Mouse (Mus musculus): ENCODE results near the gene Yipf1. TPM values are rescaled to one million over a fixed set of nuclear protein-coding genes. Genes with fewer than 3 reads are reported as not detected.
A peak's percentile ranks its signal among the peaks of the same experiment; 100 is the strongest.

Gene Yipf1
- polyA plus RNA-seq, 1 experiment from 2014 or later: 61.9 TPM

GRCm38 (mm10) chr4:107337455-107337854 is 23.3 kb downstream of the Yipf1 start:
- Histone ChIP-seq H3K27me3 (ENCODE audit: control insufficient read depth, insufficient read depth, low read length) (no peaks in the 10 kb centered on the region), H3K9ac (replicated peaks; ENCODE audit: low read length) (no peak overlapping the region), H3K4me1 (ENCODE audit: control insufficient read depth, insufficient read depth, low read length) (no peaks in the 10 kb centered on the region), H3K27ac (replicated peaks; ENCODE audit: low read depth, low read length) (no peak overlapping the region), H3K4me3 (replicated peaks; ENCODE audit: low read depth, low read length) (no peak overlapping the region), H3K36me3 (ENCODE audit: control insufficient read depth, insufficient read depth, low read length) (no peaks in the 10 kb centered on the region), H3K9me3 (ENCODE audit: control insufficient read depth, low read length) (no peaks in the 10 kb centered on the region), H3K4me2 (ENCODE audit: low read length) (no peak overlapping the region)
- 88% methylated on average over 5 of the region's 5 CpGs for WGBS
- DNase-seq (no peak), ATAC-seq (ENCODE audit: low FRiP score, low TSS enrichment) (no peak)

GRCm38 (mm10) chr4:107341354-107341753 is 27.2 kb downstream of the Yipf1 start:
- Histone ChIP-seq H3K9ac (replicated peaks; ENCODE audit: low read length) (no peak overlapping the region), H3K27ac (replicated peaks; ENCODE audit: low read depth, low read length) (no peak overlapping the region; the same call in 1 of the 2 replicates), H3K4me3 (replicated peaks; ENCODE audit: low read depth, low read length) (no peak overlapping the region), H3K27me3 (ENCODE audit: control insufficient read depth, insufficient read depth, low read length) (no peaks in the 10 kb centered on the region), H3K4me2 (ENCODE audit: low read length) (no peak overlapping the region), H3K4me1 (ENCODE audit: control insufficient read depth, insufficient read depth, low read length) (no peaks in the 10 kb centered on the region), H3K36me3 (ENCODE audit: control insufficient read depth, insufficient read depth, low read length) (peaks cover 10% of the 10 kb centered on the region), H3K9me3 (ENCODE audit: control insufficient read depth, low read length) (no peaks in the 10 kb centered on the region)
- DNase-seq: peak; percentile 44
- no peak for ATAC-seq (ENCODE audit: low FRiP score, low TSS enrichment)
- 40% methylated on average over 5 of the region's 5 CpGs for WGBS

GRCm38 (mm10) chr4:107344612-107345011 is 30.4 kb downstream of the Yipf1 start:
- no peak for DNase-seq

GRCm38 (mm10) chr4:107347221-107347620 is 33.1 kb downstream of the Yipf1 start:
- WGBS: 82% methylated on average over 6 of the region's 6 CpGs
- ATAC-seq (ENCODE audit: low FRiP score, low TSS enrichment) (no peak), DNase-seq (no peak)
- no peaks in the 10 kb centered on the region for H3K9me3 ChIP-seq (ENCODE audit: control insufficient read depth, low read length)
- H3K4me1 ChIP-seq (ENCODE audit: control insufficient read depth, insufficient read depth, low read length): no peaks in the 10 kb centered on the region
- no peak overlapping the region for H3K27ac ChIP-seq (replicated peaks; ENCODE audit: low read depth, low read length)
- no peak overlapping the region for H3K4me2 ChIP-seq (ENCODE audit: low read length)
- H3K9ac ChIP-seq (replicated peaks; ENCODE audit: low read length): no peak overlapping the region
- H3K4me3 ChIP-seq (replicated peaks; ENCODE audit: low read depth, low read length): no peak overlapping the region
- H3K27me3 ChIP-seq (ENCODE audit: control insufficient read depth, insufficient read depth, low read length): no peaks in the 10 kb centered on the region
- H3K36me3 ChIP-seq (ENCODE audit: control insufficient read depth, insufficient read depth, low read length): peaks cover 18% of the 10 kb centered on the region

More at GRCm38 (mm10) chr4:107344612-107345011, 30.4 kb downstream of the Yipf1 start:
- no peaks in the 10 kb centered on the region for H3K4me1 ChIP-seq (ENCODE audit: control insufficient read depth, insufficient read depth, low read length)
- 79% methylated on average over 7 of the region's 7 CpGs for WGBS
- H3K27ac ChIP-seq (replicated peaks; ENCODE audit: low read depth, low read length): no peak overlapping the region
- H3K4me2 ChIP-seq (ENCODE audit: low read length): no peak overlapping the region
- no peaks in the 10 kb centered on the region for H3K9me3 ChIP-seq (ENCODE audit: control insufficient read depth, low read length)
- no peak overlapping the region for H3K9ac ChIP-seq (replicated peaks; ENCODE audit: low read length)
- ATAC-seq (ENCODE audit: low FRiP score, low TSS enrichment): no peak
- H3K4me3 ChIP-seq (replicated peaks; ENCODE audit: low read depth, low read length): no peak overlapping the region
- peaks cover 10% of the 10 kb centered on the region for H3K36me3 ChIP-seq (ENCODE audit: control insufficient read depth, insufficient read depth, low read length)
- no peaks in the 10 kb centered on the region for H3K27me3 ChIP-seq (ENCODE audit: control insufficient read depth, insufficient read depth, low read length)

- H3K9me3 ChIP-seq (ENCODE audit: control insufficient read depth, low read length): no peaks in the 10 kb centered on the region
- peak; percentile 71 for DNase-seq
- WGBS: 58% methylated on average over 20 of the region's 20 CpGs
- H3K4me1 ChIP-seq (ENCODE audit: control insufficient read depth, insufficient read depth, low read length): no peaks in the 10 kb centered on the region
- no peak overlapping the region for H3K4me3 ChIP-seq (replicated peaks; ENCODE audit: low read depth, low read length)
- H3K4me2 ChIP-seq (ENCODE audit: low read length): no peak overlapping the region
- no peaks in the 10 kb centered on the region for H3K27me3 ChIP-seq (ENCODE audit: control insufficient read depth, insufficient read depth, low read length)
- H3K27ac ChIP-seq (replicated peaks; ENCODE audit: low read depth, low read length): peak overlapping the region; percentile 21; the same call in 1 of the 2 replicates
- peaks cover 18% of the 10 kb centered on the region for H3K36me3 ChIP-seq (ENCODE audit: control insufficient read depth, insufficient read depth, low read length)
- peak; percentile 53; the same call in 1 of the 2 replicates for ATAC-seq (ENCODE audit: low FRiP score, low TSS enrichment)
- no peak overlapping the region; the same call in 1 of the 2 replicates for H3K9ac ChIP-seq (replicated peaks; ENCODE audit: low read length)
Measured at GRCm38 (mm10) chr4:107348529-107349310, 34.6 kb downstream of the Yipf1 start.

GRCm38 (mm10) chr4:107349311-107350008 is 35.3 kb downstream of the Yipf1 start:
- ATAC-seq (ENCODE audit: low FRiP score, low TSS enrichment) (peak; percentile 53; the same call in 1 of the 2 replicates), DNase-seq (peak; percentile 84)
- Histone ChIP-seq H3K27ac (replicated peaks; ENCODE audit: low read depth, low read length) (no peak overlapping the region), H3K36me3 (ENCODE audit: control insufficient read depth, insufficient read depth, low read length) (peaks cover 18% of the 10 kb centered on the region), H3K9ac (replicated peaks; ENCODE audit: low read length) (no peak overlapping the region), H3K27me3 (ENCODE audit: control insufficient read depth, insufficient read depth, low read length) (no peaks in the 10 kb centered on the region), H3K9me3 (ENCODE audit: control insufficient read depth, low read length) (no peaks in the 10 kb centered on the region), H3K4me1 (ENCODE audit: control insufficient read depth, insufficient read depth, low read length) (no peaks in the 10 kb centered on the region), H3K4me3 (replicated peaks; ENCODE audit: low read depth, low read length) (no peak overlapping the region), H3K4me2 (ENCODE audit: low read length) (no peak overlapping the region)
- 86% methylated on average over 7 of the region's 8 CpGs for WGBS

GRCm38 (mm10) chr4:107351368-107351767 is 37.2 kb downstream of the Yipf1 start:
- H3K27ac ChIP-seq (replicated peaks; ENCODE audit: low read depth, low read length): no peak overlapping the region
- H3K9ac ChIP-seq (replicated peaks; ENCODE audit: low read length): no peak overlapping the region
- H3K4me1 ChIP-seq (ENCODE audit: control insufficient read depth, insufficient read depth, low read length): no peaks in the 10 kb centered on the region
- H3K4me2 ChIP-seq (ENCODE audit: low read length): no peak overlapping the region
- H3K9me3 ChIP-seq (ENCODE audit: control insufficient read depth, low read length): no peaks in the 10 kb centered on the region
- no peak for ATAC-seq (ENCODE audit: low FRiP score, low TSS enrichment)
- DNase-seq: no peak
- H3K36me3 ChIP-seq (ENCODE audit: control insufficient read depth, insufficient read depth, low read length): peaks cover 7% of the 10 kb centered on the region; the same call in 1 of the 2 replicates
- no peak overlapping the region for H3K4me3 ChIP-seq (replicated peaks; ENCODE audit: low read depth, low read length)
- H3K27me3 ChIP-seq (ENCODE audit: control insufficient read depth, insufficient read depth, low read length): no peaks in the 10 kb centered on the region

GRCm38 (mm10) chr4:107353612-107354011 is 39.4 kb downstream of the Yipf1 start:
- no peaks in the 10 kb centered on the region for H3K4me1 ChIP-seq (ENCODE audit: control insufficient read depth, insufficient read depth, low read length)
- 92% methylated on average over 3 of the region's 3 CpGs for WGBS
- no peaks in the 10 kb centered on the region for H3K9me3 ChIP-seq (ENCODE audit: control insufficient read depth, low read length)
- no peak overlapping the region for H3K27ac ChIP-seq (replicated peaks; ENCODE audit: low read depth, low read length)
- H3K27me3 ChIP-seq (ENCODE audit: control insufficient read depth, insufficient read depth, low read length): no peaks in the 10 kb centered on the region
- peaks cover 7% of the 10 kb centered on the region; the same call in 1 of the 2 replicates for H3K36me3 ChIP-seq (ENCODE audit: control insufficient read depth, insufficient read depth, low read length)
- H3K4me2 ChIP-seq (ENCODE audit: low read length): no peak overlapping the region
- ATAC-seq (ENCODE audit: low FRiP score, low TSS enrichment) (no peak), DNase-seq (no peak)
- no peak overlapping the region for H3K9ac ChIP-seq (replicated peaks; ENCODE audit: low read length)
- no peak overlapping the region for H3K4me3 ChIP-seq (replicated peaks; ENCODE audit: low read depth, low read length)

All from midbrain, embryonic 14.5 days (tissue).